Mouse (Mus musculus) lung, adult 2 months (tissue): Measurements from ENCODE around the gene Vgll4.

ENCODE experiments used
- CTCF ChIP-seq: fragments of 200-500 bp; IDR thresholded peaks from 2 replicates; pipeline ENCODE4 v1.5.1; 2011; ENCODE audit warnings: mild to moderate bottlenecking, low read length, control low read depth; ENCODE audit not compliant: insufficient read depth
- POLR2A ChIP-seq: fragments of 200-500 bp; IDR thresholded peaks from 2 replicates; pipeline ENCODE4 v1.6.1; 2011; ENCODE audit warnings: low read depth, mild to moderate bottlenecking, control low read depth, low read length, borderline replicate concordance; ENCODE audit errors: extremely low read depth

DNA sequence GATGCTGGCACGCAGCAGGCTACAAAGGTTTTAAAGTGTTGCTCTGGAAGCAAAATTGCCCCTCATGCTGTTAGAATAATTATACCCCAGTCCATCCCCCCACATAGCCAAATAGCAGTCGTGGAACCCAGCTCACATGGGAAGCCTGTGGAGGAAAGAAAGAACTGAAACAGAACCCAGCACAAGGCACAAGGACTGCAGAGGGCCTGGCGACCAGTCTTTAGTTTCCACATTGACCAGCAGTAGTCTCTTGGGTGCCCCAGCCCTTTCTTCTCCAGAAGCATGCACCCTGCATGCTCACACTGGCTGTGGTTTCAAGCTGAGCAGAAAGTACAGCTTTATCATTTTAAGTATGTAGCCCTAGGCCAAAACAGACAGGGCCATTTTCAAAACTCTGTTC, 127.7 kb downstream of the Vgll4 start:
- TF ChIP-seq CTCF, result no peak
- TF ChIP-seq POLR2A, result no peak
